Mouse (Mus musculus) yolk sac, embryonic 10.5 days (tissue): Measurements from ENCODE around the gene Ints1.

Experiments used
- DNase-seq: peaks from one replicate; pipeline ENCODE4 v3.0.0-alpha.2; 2017; ENCODE audit warnings: low spot score

The Ints1 gene

DNA sequence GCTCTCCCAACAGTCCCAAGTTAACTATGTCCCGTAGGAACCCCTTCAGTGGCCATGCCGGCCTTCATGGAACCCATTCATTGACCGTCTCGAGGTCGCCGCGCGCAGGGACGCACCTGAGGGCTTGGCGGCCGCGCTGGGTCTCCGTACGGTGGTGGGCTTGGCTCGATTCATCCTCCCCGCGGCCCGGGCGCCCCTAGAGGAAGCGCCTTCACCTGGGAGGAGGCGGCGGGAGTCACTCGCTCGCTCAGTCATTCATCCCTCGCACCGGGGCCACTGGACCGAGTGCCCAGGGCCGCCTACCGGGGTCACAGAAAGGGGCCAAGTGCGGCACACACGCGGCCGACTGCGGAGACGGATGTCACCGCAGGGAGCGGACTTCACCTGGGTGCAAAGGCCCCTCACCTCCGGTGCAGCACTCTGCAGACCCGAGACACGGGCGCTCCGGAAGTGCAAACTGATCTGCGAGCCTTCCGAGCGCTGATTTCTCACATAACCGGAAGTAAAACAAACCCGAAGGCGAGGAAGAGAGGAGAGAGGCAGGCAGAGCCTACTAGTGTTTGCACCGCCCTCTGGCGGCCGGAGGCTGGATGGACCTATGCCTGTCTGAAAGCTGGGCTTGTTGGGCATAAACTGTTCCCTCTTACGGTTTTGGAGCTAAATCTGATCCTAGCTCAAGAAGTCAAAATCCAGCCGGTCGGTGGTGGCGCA lies at the start of gene Ints1:
Gene Ints1 (minus strand): TSS at position 459 of the 711 bp plus-strand sequence.
- peak; percentile 90 for DNase-seq

- no peak for DNase-seq
Observed at GRCm38 (mm10) chr5:139824531-139824930, 49.1 kb upstream of the Ints1 start.

DNA sequence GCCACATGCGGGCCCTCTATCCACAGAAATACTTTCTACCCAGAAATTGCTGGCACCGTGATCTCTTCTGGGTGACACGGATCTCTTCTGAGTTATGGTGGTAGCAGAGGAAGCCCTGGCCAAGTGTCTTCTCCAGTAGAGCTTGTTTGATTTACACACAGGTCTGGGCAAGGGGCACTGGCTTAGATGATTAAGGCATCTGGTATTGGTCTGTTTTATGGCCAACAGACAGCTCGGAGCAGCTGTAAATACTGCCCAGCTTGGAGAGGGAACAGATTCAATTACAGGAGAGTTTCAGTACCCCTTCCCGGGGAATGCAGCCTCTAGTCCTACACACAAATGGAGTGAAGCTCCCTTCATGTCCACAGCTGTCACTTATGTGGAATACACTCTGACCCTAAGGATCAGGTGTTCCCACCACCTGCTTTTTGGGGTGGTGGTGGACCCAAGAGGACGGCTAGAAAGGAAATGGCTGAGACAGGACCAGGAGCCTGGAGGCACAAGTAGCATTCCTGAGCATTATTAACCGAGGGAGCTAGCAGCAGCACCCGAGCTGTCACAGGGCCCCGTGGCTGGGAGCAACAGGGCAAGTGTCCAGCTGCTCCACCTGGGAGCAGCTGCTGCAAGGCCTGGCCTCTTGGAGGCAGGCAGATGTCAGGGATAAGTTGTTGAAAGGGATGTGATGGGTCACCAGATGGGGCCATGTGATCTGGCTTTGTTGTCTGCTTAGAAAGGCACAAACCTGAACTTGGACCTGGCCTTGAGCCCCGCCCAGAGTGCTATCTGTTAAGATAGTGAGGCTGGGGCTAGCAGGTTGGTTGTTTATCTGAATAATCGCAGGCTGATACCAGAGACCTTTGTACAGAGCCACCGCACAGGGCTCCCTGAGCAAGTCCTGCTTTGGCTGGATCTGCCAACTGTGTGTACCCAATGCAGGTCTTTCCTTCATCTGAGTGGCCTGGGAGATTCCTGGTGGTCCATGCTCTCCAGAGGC lies 46.3 kb upstream of the Ints1 start:
- no peak for DNase-seq

GRCm38 (mm10) chr5:139819538-139820181 lies 44.2 kb upstream of the Ints1 start, which contains the start of gene Tmem184a:
Gene Tmem184a (minus strand): TSS chr5:139819917.
- no peak for DNase-seq

DNA sequence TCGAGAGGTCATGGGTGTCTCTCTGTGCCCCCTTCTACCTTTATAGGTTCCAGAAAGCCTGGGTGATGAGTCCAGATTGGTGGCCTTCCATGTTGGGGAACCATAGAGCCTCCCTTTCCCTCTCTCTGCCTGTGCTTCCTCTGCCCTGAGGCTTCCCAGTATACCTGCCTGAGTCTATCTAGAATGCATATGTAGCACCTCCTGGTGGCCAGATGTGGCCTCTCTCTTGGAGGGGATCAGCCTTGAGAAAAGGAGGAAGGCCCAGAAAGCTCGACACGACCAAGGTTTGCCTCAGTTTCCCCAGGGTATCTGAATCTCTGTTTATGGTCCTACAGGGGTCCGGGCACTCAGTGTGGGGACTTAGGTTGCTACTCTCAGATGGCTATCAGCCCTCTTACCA lies 43.3 kb upstream of the Ints1 start:
- DNase-seq, result no peak

DNA sequence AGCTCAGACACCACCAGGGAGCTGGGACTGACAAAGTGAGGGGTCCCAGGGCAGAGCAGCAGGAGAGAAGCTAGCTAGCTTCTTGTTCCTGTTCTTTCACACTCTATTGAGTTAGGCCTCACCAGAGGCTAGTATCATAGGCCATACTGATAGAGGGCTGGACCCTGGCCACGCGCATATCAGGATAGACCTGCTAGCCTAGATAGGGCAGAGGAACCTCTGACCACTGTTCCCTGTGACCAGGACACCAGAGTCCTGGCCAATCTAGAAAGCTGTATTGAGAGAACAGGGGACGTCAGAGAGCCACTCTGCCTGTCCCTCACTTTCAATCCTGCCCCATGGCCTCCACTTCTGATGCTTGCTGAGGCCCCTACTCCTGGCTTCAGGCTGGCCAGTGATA lies 42.6 kb upstream of the Ints1 start:
- DNase-seq, result no peak

DNA sequence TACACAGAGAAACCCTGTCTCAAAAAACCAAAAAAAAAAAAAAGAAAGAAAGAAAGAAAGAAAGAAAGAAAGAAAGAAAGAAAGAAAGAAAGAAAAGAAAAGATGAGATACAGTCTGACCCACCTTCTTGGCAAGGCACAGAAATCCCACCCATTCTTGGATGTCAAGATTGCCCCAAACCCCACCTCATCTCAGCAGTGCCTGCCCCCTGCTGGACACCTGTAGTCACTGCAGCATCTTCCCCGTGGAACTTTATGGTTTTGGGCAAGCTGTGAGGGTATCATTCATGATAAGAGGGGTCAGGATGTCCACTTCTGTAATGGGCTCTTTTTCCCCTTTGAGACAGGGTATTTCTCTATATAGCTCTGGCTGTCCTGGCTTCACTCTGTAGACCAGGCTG lies 41.8 kb upstream of the Ints1 start:
- no peak for DNase-seq

DNA sequence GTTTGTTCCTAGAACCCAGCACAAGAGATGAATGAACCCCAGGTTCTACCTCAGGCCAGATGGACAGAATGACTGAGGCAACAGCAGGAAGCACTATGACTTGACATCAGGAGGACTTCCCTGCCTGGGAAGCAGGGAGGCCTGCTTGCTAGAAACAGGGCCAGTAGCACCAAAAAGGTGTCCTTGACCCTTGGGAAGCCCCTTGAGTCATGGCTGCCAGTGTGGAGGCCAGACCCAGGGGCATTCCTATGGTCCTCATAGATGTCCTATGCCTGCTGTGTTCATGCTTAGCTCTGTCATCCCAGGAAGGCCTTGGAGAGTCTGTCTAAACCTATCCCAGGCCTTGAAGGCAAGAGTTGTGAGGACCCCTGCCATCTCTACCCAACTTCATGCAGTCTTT lies 41.0 kb upstream of the Ints1 start:
- no peak for DNase-seq

DNA sequence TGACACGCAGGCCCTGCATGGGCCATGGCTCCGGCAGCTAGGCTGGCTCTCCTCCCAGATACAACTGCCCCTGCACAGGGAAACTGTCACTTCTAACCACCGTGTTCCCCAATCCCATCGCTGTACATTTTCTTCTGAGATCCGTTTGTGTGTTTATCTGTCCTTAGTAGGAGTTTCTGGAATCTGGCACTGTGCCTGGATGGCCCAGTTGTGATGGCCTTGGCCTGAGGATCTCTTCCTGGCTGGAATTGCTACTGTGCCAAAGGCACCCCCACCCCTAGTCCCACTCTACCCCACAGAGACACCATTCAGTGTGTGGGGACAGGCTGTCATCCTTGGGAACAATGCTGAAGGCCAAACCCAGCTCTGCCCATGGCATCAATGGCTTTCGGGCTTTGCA lies 40.5 kb upstream of the Ints1 start:
- DNase-seq, result no peak

- DNase-seq, result peak; percentile 68
Observed at GRCm38 (mm10) chr5:139813963-139814381, 38.5 kb upstream of the Ints1 start.

DNA sequence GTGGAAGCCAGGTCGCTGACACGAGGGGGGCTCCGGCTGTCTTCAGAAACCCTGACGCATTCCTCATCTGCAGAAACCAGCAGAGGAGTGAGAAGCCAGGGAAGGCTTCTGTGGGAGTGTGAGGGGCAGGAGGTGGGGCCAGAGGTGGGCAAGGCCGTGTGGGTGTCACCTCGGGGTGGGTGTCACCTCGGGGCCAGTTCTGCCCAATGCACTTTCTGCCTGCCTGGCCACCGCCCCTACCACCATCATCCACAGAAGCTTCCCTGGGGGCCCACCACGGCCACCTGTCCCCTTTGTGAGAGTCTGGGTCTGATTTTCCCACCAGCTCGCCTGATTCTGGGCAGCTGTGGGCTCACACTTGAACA lies 37.6 kb upstream of the Ints1 start:
- no peak for DNase-seq

DNA sequence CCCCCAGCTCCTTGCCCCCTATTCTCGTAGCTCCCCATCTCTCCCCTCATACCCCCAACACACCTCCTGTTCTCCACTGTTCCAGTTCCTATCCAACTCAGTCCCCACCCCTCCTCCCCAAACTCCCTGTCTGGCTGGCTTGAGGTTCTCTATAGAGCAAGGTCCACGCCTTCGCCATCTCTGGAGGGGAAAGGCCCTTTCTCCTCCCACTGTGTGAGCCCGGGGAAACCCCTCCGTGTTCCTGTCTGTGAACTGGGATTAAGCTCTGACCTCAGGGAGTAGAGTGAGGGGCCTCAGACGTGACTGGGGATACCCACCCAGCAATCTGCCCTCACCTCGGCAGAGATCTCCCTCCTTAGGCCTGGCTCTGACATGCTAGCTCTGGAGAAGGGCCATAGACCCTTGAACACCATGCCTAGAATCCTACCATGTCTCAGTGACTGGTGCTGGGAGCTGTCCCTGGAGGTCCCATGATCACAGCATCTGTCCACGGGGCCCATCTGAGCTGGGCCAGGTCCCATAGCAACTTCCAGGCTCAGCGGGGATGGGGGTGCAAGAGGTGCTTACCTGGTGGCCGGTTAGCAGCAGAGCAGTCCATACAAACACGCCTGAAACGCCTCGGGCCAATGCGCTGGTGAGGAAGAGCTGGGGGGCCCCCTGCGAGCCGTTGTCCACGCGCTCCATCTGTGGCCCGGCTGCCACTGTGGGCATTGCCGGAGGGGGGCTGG lies 37.1 kb upstream of the Ints1 start:
- DNase-seq, result no peak

- DNase-seq, result no peak
Observed at GRCm38 (mm10) chr5:139811677-139812397, 36.4 kb upstream of the Ints1 start.

- DNase-seq, result no peak
Observed at GRCm38 (mm10) chr5:139809397-139809796, 33.9 kb upstream of the Ints1 start.

DNA sequence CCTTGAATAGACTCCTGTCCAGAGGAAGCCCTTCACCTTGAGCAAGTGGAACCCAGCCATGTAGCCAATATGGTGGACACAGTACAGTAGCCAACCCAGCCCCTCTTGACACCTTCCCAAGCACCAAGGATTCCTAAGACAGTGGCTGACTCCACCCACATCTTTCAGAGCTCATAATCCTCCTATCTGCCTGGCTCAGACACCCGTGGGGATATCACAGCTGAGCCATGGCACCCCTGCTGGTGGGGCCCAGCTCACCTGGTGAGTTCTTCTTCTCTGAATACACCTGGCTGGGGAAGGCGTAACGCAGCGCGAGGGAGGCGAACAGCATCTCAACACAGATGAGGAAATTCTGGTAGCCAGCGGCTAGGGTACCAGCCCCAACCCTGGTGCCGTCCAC lies 30.4 kb upstream of the Ints1 start:
- DNase-seq, result no peak

DNA sequence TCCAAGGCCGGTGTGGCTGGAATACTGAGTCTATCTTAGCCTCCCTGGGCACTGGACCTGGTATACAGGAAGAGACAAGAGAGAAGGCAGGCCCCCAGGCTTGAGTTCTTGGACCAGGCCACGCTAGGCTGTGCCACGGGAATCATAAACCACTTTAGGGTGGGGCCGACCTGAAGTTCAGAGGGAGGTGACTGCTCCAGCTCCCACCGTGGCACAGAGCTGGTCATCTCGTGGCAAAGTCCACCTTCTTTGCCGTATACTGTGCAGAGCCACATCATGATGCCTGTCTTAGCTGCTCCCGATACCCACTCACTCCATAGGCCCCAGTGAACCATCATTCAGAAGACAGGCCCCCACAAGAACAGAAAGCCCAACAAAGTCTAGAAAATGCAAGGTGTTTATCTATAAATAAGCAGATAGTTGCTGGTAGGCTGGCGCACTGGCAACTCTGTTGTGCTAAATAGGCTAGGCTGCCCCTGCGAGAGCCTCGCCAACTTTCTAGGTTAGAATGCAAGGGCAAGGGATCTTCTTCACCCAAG lies 29.2 kb upstream of the Ints1 start:
- DNase-seq, result no peak

DNA sequence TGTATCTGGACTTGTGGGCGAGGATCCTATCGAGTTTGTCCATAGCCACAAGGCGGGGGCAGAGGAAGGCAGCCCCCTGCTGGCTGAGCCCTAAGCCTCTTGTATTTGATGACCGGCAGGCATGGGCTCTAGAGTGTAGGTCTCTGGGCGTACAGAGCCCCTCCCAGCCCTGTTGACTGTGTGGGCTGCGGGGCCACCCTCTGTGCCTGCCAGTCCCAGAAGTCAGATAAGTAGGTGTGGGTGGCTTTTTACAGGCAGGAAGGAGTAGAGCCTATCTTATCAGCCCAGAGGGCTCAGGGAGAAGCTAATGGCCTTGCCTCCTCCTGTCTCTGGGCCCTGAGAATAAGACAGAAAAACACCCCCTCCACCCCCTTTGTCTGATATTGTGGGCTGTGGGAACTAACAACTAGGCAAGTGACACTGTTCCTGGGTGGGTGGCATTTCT lies 28.7 kb upstream of the Ints1 start:
- DNase-seq, result peak; percentile 73

DNA sequence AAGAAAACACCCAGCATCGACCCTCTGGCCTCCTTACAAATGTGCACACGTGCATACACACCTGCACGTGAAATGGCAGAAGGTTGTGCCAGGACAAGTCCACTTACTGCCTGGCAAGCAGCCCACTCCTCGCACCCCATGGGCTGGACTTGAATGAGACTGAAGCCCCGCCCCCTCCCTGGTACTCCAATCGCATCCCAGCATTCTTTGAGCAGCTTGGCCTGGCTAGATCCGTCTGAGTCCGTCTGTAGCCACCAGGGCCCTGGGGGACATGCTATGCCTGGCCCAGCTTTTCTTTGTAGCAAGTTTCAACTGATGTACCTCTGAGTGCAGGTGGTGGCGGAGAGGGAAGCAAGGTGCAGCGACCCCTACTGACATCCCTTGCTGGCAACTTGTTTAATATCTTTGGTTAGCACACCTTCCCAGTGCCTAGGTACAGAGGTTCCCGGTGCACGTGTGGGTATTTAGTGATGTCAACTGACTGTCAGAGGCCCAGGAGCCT lies 28.2 kb upstream of the Ints1 start:
- peak; percentile 57 for DNase-seq

GRCm38 (mm10) chr5:139803165-139803564 lies 27.7 kb upstream of the Ints1 start:
- DNase-seq, result no peak

- DNase-seq, result no peak
Observed at GRCm38 (mm10) chr5:139801880-139802279, 26.4 kb upstream of the Ints1 start.

DNA sequence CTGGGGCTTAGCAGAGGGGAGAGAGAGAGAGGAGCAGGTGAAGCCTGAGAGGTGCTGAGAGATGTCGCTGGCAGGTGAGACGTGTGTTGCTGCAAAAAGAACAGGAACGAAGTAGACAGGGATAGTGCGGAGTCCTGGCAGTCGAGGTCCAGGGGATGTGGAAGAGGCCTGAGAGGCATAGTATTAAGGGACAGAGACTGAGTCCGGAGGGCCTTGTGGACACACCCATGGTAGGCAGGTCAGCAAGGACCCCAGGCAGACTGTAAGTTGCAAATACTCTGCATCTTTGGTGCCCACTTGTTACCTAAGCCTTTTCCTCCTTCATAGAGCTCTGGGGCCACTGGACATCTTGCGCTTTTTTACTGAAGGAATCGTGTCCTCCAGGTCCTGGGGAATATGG lies 25.8 kb upstream of the Ints1 start:
- DNase-seq, result no peak
